Mouse (Mus musculus) heart, adult 2 months (tissue): ENCODE measurements around the gene Ccdc87.

Experiments
- CTCF ChIP-seq: fragments of 200-600 bp; IDR thresholded peaks from 2 replicates; pipeline ENCODE4 v1.8.1; 2022; ENCODE audit warnings: antibody characterized with exemption, mild to moderate bottlenecking, moderate library complexity
- POLR2A ChIP-seq: fragments of 200-500 bp; IDR thresholded peaks from 2 replicates; pipeline ENCODE4 v1.6.1; 2011; ENCODE audit warnings: mild to moderate bottlenecking, low read depth, low read length, control low read depth; ENCODE audit not compliant: insufficient read depth

- TF ChIP-seq CTCF (peak; percentile 22; the same call in 1 of the 2 replicates), POLR2A (peak; percentile 80)
These were observed 15.6 kb downstream of the Ccdc87 start, which contains the start of gene Ctsf for GRCm38 (mm10) chr19:4854552-4855469.
